9 mouse cellular contexts compared by ENCODE assay signal in the genomic region with DNA sequence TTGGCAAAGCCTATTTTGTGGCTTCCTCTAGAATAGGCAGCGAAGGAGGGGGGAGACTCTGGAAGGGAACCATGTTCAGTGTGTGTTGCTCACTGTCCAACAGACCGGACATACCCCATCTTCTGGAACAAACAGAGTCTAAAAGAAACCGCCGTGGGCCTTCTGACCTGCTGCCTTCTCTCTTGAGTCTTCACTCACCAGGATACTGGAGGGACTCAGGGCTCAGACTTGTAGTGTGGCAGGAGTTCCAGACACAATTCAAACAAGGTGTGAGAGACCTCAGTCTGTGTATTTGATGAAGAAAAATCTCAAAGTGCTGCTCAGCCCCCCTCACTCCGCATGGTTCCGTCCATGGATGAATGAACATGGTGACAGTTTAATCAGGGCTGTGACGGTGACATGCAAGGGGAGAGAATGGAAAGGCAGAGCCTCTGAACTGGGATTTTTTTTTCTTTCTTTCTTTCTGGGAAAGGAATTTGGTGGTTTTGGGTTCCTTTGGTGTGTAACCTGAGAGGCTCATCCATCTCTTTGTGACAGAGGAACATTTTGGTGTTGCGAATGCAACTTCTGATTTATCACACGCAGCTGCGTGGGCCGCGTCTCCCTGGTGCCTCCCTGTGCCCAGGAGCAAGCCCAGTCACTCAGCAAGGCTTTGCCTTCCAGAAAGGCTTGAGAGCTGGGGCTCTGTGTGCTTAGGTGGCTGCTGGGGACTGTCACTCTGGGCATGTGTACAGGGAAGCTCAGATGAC. TPM values are rescaled to one million over a fixed set of nuclear protein-coding genes. Genes with fewer than 3 reads are reported as not detected.
DNase-seq lines count a peak whose midpoint lies in the region; TF ChIP-seq lines count a peak whose summit lies in the region.
"Had no signal": no experiment of that assay in that cellular context is flagged by ENCODE, and none has a peak within 500 bp of the region (broad histone marks: within the 10 kb centered on the region; RNA-seq: fewer than 3 reads in every experiment).

No protein-coding gene starts in this region.

- no peaks in the 10 kb centered on the region for H3K27me3 ChIP-seq in limb, embryonic 10.5 days (ENCODE audit: low read depth, poor library complexity, severe bottlenecking)
- H3K27me3 ChIP-seq: liver, embryonic 12.5 days had no signal

- 31% methylated on average over 12 of the region's 12 CpGs for WGBS in limb, embryonic 10.5 days

- H3K4me3 ChIP-seq in embryonic fibroblast, embryonic 13.5 days (ENCODE audit: insufficient read depth, low read length): no peak overlapping the region
- no peak overlapping the region for H3K4me3 ChIP-seq in limb, embryonic 10.5 days
- H3K4me3 ChIP-seq: liver, embryonic 12.5 days had no signal

- peak; percentile 33 for DNase-seq in left cerebral cortex, postnatal 4 days
- no peak for DNase-seq in left cerebral cortex, adult 11 months (ENCODE audit: low spot score)
- DNase-seq in limb, embryonic 10.5 days (ENCODE audit: low spot score): peak; percentile 67
- peak; percentile 84 for DNase-seq in retina, postnatal 1 day
- no peak for DNase-seq in ovary, adult 18-20 months (ENCODE audit: low spot score)
- DNase-seq in cerebellum, adult 11-12 months: no peak
- DNase-seq: cerebellum, postnatal 25 days had no signal

- no peak for TF ChIP-seq POLR2A in embryonic fibroblast, embryonic 13.5 days (IDR thresholded peaks at IDR 0.05; ENCODE audit: low read depth, low read length)

- intact Hi-C loops in left cerebral cortex, postnatal 4 days (cut with DNase I): no loop called here

- no peak for TF ChIP-seq CTCF in embryonic fibroblast, embryonic 13.5 days (IDR thresholded peaks at IDR 0.05; ENCODE audit: borderline replicate concordance, insufficient read depth, low read length)

- no peaks in the 10 kb centered on the region for H3K9me3 ChIP-seq in limb, embryonic 10.5 days (replicated peaks)
- H3K9me3 ChIP-seq: liver, embryonic 12.5 days had no signal

- H3K36me3 ChIP-seq in limb, embryonic 10.5 days: peaks cover 75% of the 10 kb centered on the region
- H3K36me3 ChIP-seq: liver, embryonic 12.5 days had no signal

- H3K27ac ChIP-seq in embryonic fibroblast, embryonic 13.5 days (ENCODE audit: insufficient read depth, low read length): peak overlapping the region; percentile 30
- peak overlapping the region; percentile 78 for H3K27ac ChIP-seq in limb, embryonic 10.5 days
- H3K27ac ChIP-seq: liver, embryonic 12.5 days had no signal

- no peaks in the 10 kb centered on the region for H3K4me1 ChIP-seq in embryonic fibroblast, embryonic 13.5 days (ENCODE audit: control insufficient read depth, insufficient read depth, low read length)
- peaks cover 57% of the 10 kb centered on the region for H3K4me1 ChIP-seq in limb, embryonic 10.5 days

RNA-seq across cellular contexts. Expression of gene Hunk, which starts 21.9 kb away (rescaled TPM):
- 10 to 100 TPM; 12.6 to 15.2 TPM for total RNA-seq in left cerebral cortex, postnatal 4 days (2021)
- 3.6 and 8.2 TPM in 2 replicates for polyA plus RNA-seq in embryonic fibroblast, embryonic 13.5 days (2011; ENCODE audit: insufficient read length, low read depth, missing spikeins)
- 17.5 and 23.0 TPM in 2 replicates for polyA plus RNA-seq in limb, embryonic 10.5 days (2016; fragmentation: Nextera tagmentation; extraction: Ambion mirVana)

Comparison
In these comparisons a context has a peak if more than half of its experiments do, and no peak if none do; other contexts are left out.
1. DNase-seq: peak in left cerebral cortex, postnatal 4 days (single experiment), limb, embryonic 10.5 days (single experiment) and retina, postnatal 1 day (single experiment); none in left cerebral cortex, adult 11 months (single experiment), ovary, adult 18-20 months (single experiment) and cerebellum, adult 11-12 months (single experiment).